Comparison of ENCODE assay signal across 8 mouse cellular contexts in the genomic region with DNA sequence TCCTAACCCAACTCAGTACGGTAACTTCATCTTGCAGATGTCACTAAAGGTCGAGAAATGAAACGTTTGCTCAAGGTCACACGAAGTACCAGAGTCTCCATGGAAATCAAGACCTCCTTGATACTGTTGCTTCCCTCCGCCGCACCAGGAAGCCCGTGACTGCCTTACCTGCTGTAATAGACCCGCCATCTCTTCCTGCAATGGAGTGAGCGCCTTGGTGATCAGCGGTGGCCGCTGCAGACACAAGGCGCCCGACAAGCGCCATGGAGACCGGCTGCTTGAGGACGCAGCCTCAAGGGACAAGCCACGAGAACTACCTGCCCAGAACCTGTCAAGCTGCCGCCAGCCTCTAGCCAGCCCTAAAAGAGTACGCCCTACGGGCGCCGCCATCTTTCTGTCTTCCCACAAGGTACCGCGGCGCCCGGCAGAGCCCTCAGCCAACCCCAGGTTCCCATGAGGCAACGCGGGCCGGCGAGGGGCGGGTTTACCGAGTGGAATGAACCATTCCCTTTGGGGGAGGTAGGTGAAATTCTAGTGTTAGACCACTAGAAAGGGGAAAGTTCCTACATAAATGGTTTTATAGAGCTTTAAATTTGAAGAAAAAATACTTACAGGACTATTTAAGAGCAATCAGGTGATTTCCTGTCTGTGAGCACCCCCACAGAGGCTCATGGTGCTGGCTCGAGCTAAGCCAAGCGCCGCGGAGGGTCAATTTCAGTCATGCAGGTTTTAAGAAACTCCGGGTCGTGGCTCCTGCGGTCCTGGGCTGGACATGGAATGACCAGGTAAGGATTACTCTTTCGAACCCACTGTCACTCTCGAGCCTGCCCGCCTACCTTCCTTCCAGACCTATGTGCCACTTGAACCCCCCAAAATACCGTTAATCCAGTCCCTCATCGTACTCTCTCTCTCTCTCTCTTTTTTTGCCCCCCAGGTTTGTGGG. TPM values are rescaled to one million over a fixed set of nuclear protein-coding genes. Genes with fewer than 3 reads are reported as not detected.
DNase-seq lines count a peak whose midpoint lies in the region; ATAC-seq and TF ChIP-seq lines count a peak whose summit lies in the region.

Mrps11 (plus strand) TSS at position 481 of the 943 bp plus-strand sequence.
Mrpl46 (minus strand) TSS at position 893 of the 943 bp plus-strand sequence.

- TF ChIP-seq EP300 in CH12.LX (IDR thresholded peaks at IDR 0.05; ENCODE audit: low read length): no peak
- peak; percentile 85 for TF ChIP-seq EP300 in heart, postnatal 0 days (IDR thresholded peaks at IDR 0.05; ENCODE audit: low read depth)

- H3K27ac ChIP-seq in CH12.LX (ENCODE audit: insufficient read depth, low read depth): peak within 1 kb of the TSS; percentile 11; the same call in 1 of the 2 replicates
- 0 out of 2 replicates have a peak within 1 kb of the TSS, but pooled peaks have one; percentile 25 for H3K27ac ChIP-seq in forebrain, embryonic 12.5 days
- peak within 1 kb of the TSS; percentile 59 for H3K27ac ChIP-seq in heart, postnatal 0 days (ENCODE audit: low read depth)
- H3K27ac ChIP-seq in liver, embryonic 16.5 days (ENCODE audit: low read length): peak within 1 kb of the TSS; percentile 72
- peak within 1 kb of the TSS; percentile 54 for H3K27ac ChIP-seq in neural tube, embryonic 13.5 days (replicated peaks)
- peak within 1 kb of the TSS; percentile 26 for H3K27ac ChIP-seq in testis, adult 2 months (ENCODE audit: control insufficient read depth, insufficient read depth, low read depth, low read length)

- TF ChIP-seq RAD21 in CH12.LX (IDR thresholded peaks at IDR 0.05; ENCODE audit: low read depth, low read length): no peak

- no peak for TF ChIP-seq CTCF in CH12.LX (conservative IDR thresholded peaks at IDR 0.05 in 1 of 2, IDR thresholded peaks at IDR 0.05 in 1 of 2; ENCODE audit: low read depth in 2 of 2, low read length in 2 of 2)
- TF ChIP-seq CTCF in heart, postnatal 0 days (IDR thresholded peaks at IDR 0.05; ENCODE audit: low read depth): no peak
- no peak for TF ChIP-seq CTCF in testis, adult 2 months (IDR thresholded peaks at IDR 0.05; ENCODE audit: control insufficient read depth, insufficient read depth, insufficient replicate concordance, low read depth, low read length)

- DNase-seq in CH12.LX (ENCODE audit: extremely low read depth): peak; percentile 80
- peak; percentile 81 for DNase-seq in c-Kit-positive CD71-positive TER-119-negative erythroid progenitor cells, embryonic 14.5 days (ENCODE audit: low read depth)
- DNase-seq in heart, postnatal 0 days (ENCODE audit: low spot score): peak; percentile 78
- peak; percentile 90 to 93 for DNase-seq in kidney, postnatal 4 days

- no peaks in the 10 kb centered on the region for H3K9me3 ChIP-seq in CH12.LX (replicated peaks; ENCODE audit: low read length)
- H3K9me3 ChIP-seq in forebrain, embryonic 12.5 days: no peaks in the 10 kb centered on the region
- H3K9me3 ChIP-seq in heart, postnatal 0 days (replicated peaks; ENCODE audit: control insufficient read depth, low read length): no peaks in the 10 kb centered on the region
- no peaks in the 10 kb centered on the region for H3K9me3 ChIP-seq in liver, embryonic 16.5 days (replicated peaks; ENCODE audit: control insufficient read depth, low read length)
- H3K9me3 ChIP-seq in neural tube, embryonic 13.5 days: no peaks in the 10 kb centered on the region

- H3K79me2 ChIP-seq in CH12.LX (replicated peaks; ENCODE audit: control insufficient read depth, extremely low read depth, insufficient read depth, poor library complexity, severe bottlenecking): peaks cover 25% of the 10 kb centered on the region

- in situ Hi-C loops in CH12.LX (cut with MboI; ENCODE audit: low pct_ligation_motif_present, low pct_unique_long_range_greater_than_20kb, low sequenced_read_pairs): loop anchor here (25.0 kb wide), 1 partner anchor 304 kb away; no protein-coding TSS in a partner anchor

- H3K4me1 ChIP-seq in CH12.LX (ENCODE audit: control insufficient read depth in 1 of 2, insufficient read depth in 2 of 2): peaks cover 4 to 26% of the 10 kb centered on the region in 2 experiments; a peak in 3 of 4 replicates
- H3K4me1 ChIP-seq in forebrain, embryonic 12.5 days: peaks cover 24% of the 10 kb centered on the region
- H3K4me1 ChIP-seq in heart, postnatal 0 days (ENCODE audit: control insufficient read depth, insufficient read depth): peaks cover 9% of the 10 kb centered on the region
- peaks cover 18% of the 10 kb centered on the region for H3K4me1 ChIP-seq in liver, embryonic 16.5 days (ENCODE audit: control insufficient read depth, low read depth, low read length)
- H3K4me1 ChIP-seq in neural tube, embryonic 13.5 days (replicated peaks): peaks cover 51% of the 10 kb centered on the region
- no peaks in the 10 kb centered on the region for H3K4me1 ChIP-seq in testis, adult 2 months (ENCODE audit: control insufficient read depth, insufficient read depth, low read length)

- peak within 1 kb of the TSS; percentile 80 to 99 (median 93) for H3K4me3 ChIP-seq in CH12.LX (replicated peaks in 1 of 3; ENCODE audit: low read depth in 2 of 3, low read length in 2 of 3, poor library complexity in 1 of 3)
- H3K4me3 ChIP-seq in forebrain, embryonic 12.5 days (replicated peaks): peak within 1 kb of the TSS; percentile 91
- peak within 1 kb of the TSS; percentile 88 for H3K4me3 ChIP-seq in heart, postnatal 0 days (ENCODE audit: low read depth, low read length)
- peak within 1 kb of the TSS; percentile 97 for H3K4me3 ChIP-seq in liver, embryonic 16.5 days (ENCODE audit: low read depth, low read length)
- H3K4me3 ChIP-seq in neural tube, embryonic 13.5 days: peak within 1 kb of the TSS; percentile 63
- H3K4me3 ChIP-seq in testis, adult 2 months (ENCODE audit: control insufficient read depth, low read depth, low read length): peak within 1 kb of the TSS; percentile 85

- dilution Hi-C loops in CH12.LX (cut with MboI; ENCODE audit: extremely low pct_ligation_motif_present, extremely low pct_unique_long_range_greater_than_20kb, low sequenced_read_pairs): no loop called here

- no peaks in the 10 kb centered on the region for H3K27me3 ChIP-seq in CH12.LX (replicated peaks)
- H3K27me3 ChIP-seq in forebrain, embryonic 12.5 days: no peaks in the 10 kb centered on the region
- no peaks in the 10 kb centered on the region for H3K27me3 ChIP-seq in heart, postnatal 0 days (ENCODE audit: control insufficient read depth, insufficient read depth, low read length)
- no peaks in the 10 kb centered on the region for H3K27me3 ChIP-seq in liver, embryonic 16.5 days (ENCODE audit: control insufficient read depth, insufficient read depth, low read depth, low read length)
- no peaks in the 10 kb centered on the region for H3K27me3 ChIP-seq in neural tube, embryonic 13.5 days
- no peaks in the 10 kb centered on the region for H3K27me3 ChIP-seq in testis, adult 2 months (ENCODE audit: control insufficient read depth, insufficient read depth, low read length)

- peak within 1 kb of the TSS; percentile 81 for H3K4me2 ChIP-seq in CH12.LX (ENCODE audit: insufficient read depth, low read depth, poor library complexity, severe bottlenecking)
- H3K4me2 ChIP-seq in forebrain, embryonic 12.5 days: peak within 1 kb of the TSS; percentile 90
- H3K4me2 ChIP-seq in heart, postnatal 0 days (ENCODE audit: low read depth, low read length): peak within 1 kb of the TSS; percentile 90
- H3K4me2 ChIP-seq in liver, embryonic 16.5 days (ENCODE audit: low read depth, low read length): peak within 1 kb of the TSS; percentile 79
- peak within 1 kb of the TSS; percentile 73 for H3K4me2 ChIP-seq in neural tube, embryonic 13.5 days

- peak within 1 kb of the TSS; percentile 82 for H3K9ac ChIP-seq in CH12.LX (ENCODE audit: insufficient read depth, low read depth)
- H3K9ac ChIP-seq in forebrain, embryonic 12.5 days: peak within 1 kb of the TSS; percentile 86
- peak within 1 kb of the TSS; percentile 81 for H3K9ac ChIP-seq in heart, postnatal 0 days (replicated peaks; ENCODE audit: low read depth, low read length)
- H3K9ac ChIP-seq in liver, embryonic 16.5 days (ENCODE audit: low read depth, low read length): peak within 1 kb of the TSS; percentile 76
- peak within 1 kb of the TSS; percentile 82 for H3K9ac ChIP-seq in neural tube, embryonic 13.5 days

- WGBS in forebrain, embryonic 12.5 days: under 1% methylated on average over 44 of the region's 44 CpGs
- WGBS in heart, postnatal 0 days: under 1% methylated on average over 44 of the region's 44 CpGs
- WGBS in liver, embryonic 16.5 days (ENCODE audit: insufficient replicate concordance): under 1% methylated on average over 44 of the region's 44 CpGs
- under 1% methylated on average over 44 of the region's 44 CpGs for WGBS in neural tube, embryonic 13.5 days

- H3K36me3 ChIP-seq in CH12.LX (replicated peaks in 1 of 2; ENCODE audit: control insufficient read depth in 1 of 2, insufficient read depth in 1 of 2, low read length in 1 of 2): peaks cover 36 to 69% of the 10 kb centered on the region in 2 experiments
- H3K36me3 ChIP-seq in forebrain, embryonic 12.5 days (replicated peaks): peaks cover 22% of the 10 kb centered on the region
- H3K36me3 ChIP-seq in heart, postnatal 0 days (replicated peaks; ENCODE audit: control insufficient read depth, insufficient read depth, low read length): peaks cover 29% of the 10 kb centered on the region
- peaks cover 19% of the 10 kb centered on the region for H3K36me3 ChIP-seq in liver, embryonic 16.5 days (ENCODE audit: control insufficient read depth, insufficient read depth)
- peaks cover 33% of the 10 kb centered on the region for H3K36me3 ChIP-seq in neural tube, embryonic 13.5 days
- H3K36me3 ChIP-seq in testis, adult 2 months (ENCODE audit: control insufficient read depth, insufficient read depth, low read length): peaks cover 3% of the 10 kb centered on the region

- peak; percentile 98 for ATAC-seq in forebrain, embryonic 12.5 days (ENCODE audit: low FRiP score)
- peak; percentile 99 for ATAC-seq in heart, postnatal 0 days (ENCODE audit: insufficient read depth, low read depth)
- ATAC-seq in liver, embryonic 16.5 days (ENCODE audit: low read depth): peak; percentile 99
- peak; percentile 95 for ATAC-seq in neural tube, embryonic 13.5 days (ENCODE audit: low read depth)

- peak; percentile 82 for TF ChIP-seq POLR2A in CH12.LX (IDR thresholded peaks at IDR 0.05; ENCODE audit: low read depth, low read length)
- TF ChIP-seq POLR2A in testis, adult 2 months (IDR thresholded peaks at IDR 0.05; ENCODE audit: control insufficient read depth, low read depth, low read length): peak; percentile 61

RNA-seq across cellular contexts. Expression of gene Mrps11, which starts in this region (rescaled TPM):
- 68.3 and 87.2 TPM in 2 replicates for total RNA-seq in CH12.LX (2012; rRNA removed)
- total RNA-seq in CH12.LX (2014; rRNA removed): 80.4 and 94.6 TPM in 2 replicates
- polyA plus RNA-seq in CH12.LX (2012; ENCODE audit: insufficient read length, low read depth): 71.4 and 75.1 TPM in 2 replicates
- 68.3 and 72.6 TPM in 2 replicates for polyA plus RNA-seq in forebrain, embryonic 12.5 days (2016; fragmentation: Nextera tagmentation; extraction: Ambion mirVana)
- total RNA-seq in heart, postnatal 0 days (2014; rRNA removed; ENCODE audit: low replicate concordance): 43.6 and 78.5 TPM in 2 replicates
- 56.7 and 59.6 TPM in 2 replicates for polyA plus RNA-seq in heart, postnatal 0 days (2015; fragmentation: Nextera tagmentation; extraction: Ambion mirVana)
- 32.1 and 35.0 TPM in 2 replicates for polyA plus RNA-seq in liver, embryonic 16.5 days (2015; fragmentation: Nextera tagmentation; extraction: Ambion mirVana)
- 80.6 and 88.7 TPM in 2 replicates for polyA plus RNA-seq in neural tube, embryonic 13.5 days (2015; fragmentation: Nextera tagmentation; extraction: Ambion mirVana)
- polyA plus RNA-seq in testis, adult 2 months (2012; rRNA removed): 55.0 and 70.9 TPM in 2 replicates

RNA-seq across cellular contexts. Expression of gene Mrpl46, which starts in this region (rescaled TPM):
- 62.8 and 79.0 TPM in 2 replicates for total RNA-seq in CH12.LX (2012; rRNA removed)
- 56.1 and 64.6 TPM in 2 replicates for total RNA-seq in CH12.LX (2014; rRNA removed)
- 63.2 and 72.5 TPM in 2 replicates for polyA plus RNA-seq in CH12.LX (2012; ENCODE audit: insufficient read length, low read depth)
- 66.8 and 67.3 TPM in 2 replicates for polyA plus RNA-seq in forebrain, embryonic 12.5 days (2016; fragmentation: Nextera tagmentation; extraction: Ambion mirVana)
- total RNA-seq in heart, postnatal 0 days (2014; rRNA removed; ENCODE audit: low replicate concordance): 38.3 and 41.4 TPM in 2 replicates
- polyA plus RNA-seq in heart, postnatal 0 days (2015; fragmentation: Nextera tagmentation; extraction: Ambion mirVana): 71.5 and 71.6 TPM in 2 replicates
- polyA plus RNA-seq in liver, embryonic 16.5 days (2015; fragmentation: Nextera tagmentation; extraction: Ambion mirVana): 33.4 and 38.8 TPM in 2 replicates
- polyA plus RNA-seq in neural tube, embryonic 13.5 days (2015; fragmentation: Nextera tagmentation; extraction: Ambion mirVana): 55.9 and 58.7 TPM in 2 replicates
- 13.7 and 16.0 TPM in 2 replicates for polyA plus RNA-seq in testis, adult 2 months (2012; rRNA removed)

Comparison
In these comparisons a context has a peak if more than half of its experiments do, and no peak if none do; other contexts are left out.
1. Peak in every context shown above with its lines: DNase-seq, ATAC-seq, H3K4me3 ChIP-seq and H3K27ac ChIP-seq.
2. H3K27ac ChIP-seq: peak in every context shown above with its lines; median percentile 72 in liver, embryonic 16.5 days; 59 in heart, postnatal 0 days; 54 in neural tube, embryonic 13.5 days; 26 in testis, adult 2 months; 25 in forebrain, embryonic 12.5 days; 11 in CH12.LX.